Mouse (Mus musculus) thymus, postnatal 36 days (tissue): Measurements from ENCODE around the gene Kxd1.

ENCODE experiments used
- DNase-seq, 2 experiments: peaks; one replicate each; pipeline ENCODE4 v3.0.0; 2022; ENCODE audit warnings: mixed read lengths in 2 of 2

The Kxd1 gene

DNA sequence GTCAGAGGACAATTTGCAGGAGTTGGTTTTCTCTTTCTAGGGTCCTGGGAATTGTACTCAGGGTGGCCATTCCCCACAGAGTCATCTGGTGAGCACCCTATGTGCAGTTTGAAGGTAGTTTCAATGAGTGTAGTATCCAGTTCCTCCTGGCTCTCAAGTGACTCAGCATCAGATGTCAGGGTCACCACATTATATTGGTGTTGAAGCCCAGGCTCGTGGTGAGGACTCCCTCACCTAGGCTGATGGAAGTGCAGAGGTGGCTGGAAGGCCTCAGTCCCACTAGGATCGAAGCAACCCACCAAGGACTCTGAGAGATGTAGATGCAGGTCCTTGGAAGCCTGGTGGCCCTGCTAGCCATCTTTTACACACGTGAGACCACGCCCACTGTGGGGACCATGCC lies 18.7 kb upstream of the Kxd1 start:
- DNase-seq, result no peak

DNA sequence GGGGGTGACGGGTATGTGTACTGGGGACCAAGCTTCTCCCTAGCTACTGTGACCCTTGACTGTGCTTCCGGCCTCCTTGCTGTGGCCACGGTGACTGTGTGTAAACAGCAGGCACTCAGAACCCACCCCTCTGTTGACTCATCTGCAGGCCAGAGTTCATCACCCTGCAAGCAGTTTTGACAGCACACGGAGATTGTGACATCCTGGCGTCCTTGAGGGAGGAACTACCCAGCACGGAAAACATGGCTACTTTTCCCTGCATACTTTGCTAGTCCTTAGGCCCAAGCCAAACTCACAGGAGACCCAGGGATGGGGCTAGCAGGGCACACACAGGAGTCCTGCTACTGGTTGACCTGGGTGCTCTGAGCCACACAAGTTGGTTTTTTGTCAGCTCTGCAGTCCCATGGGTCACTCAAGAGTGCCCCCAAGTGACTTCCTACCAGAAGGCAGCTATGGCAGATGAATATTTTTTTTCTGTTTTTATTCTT lies 16.5 kb upstream of the Kxd1 start:
- DNase-seq, result peak in 1 of 2 experiments; percentile 26

DNA sequence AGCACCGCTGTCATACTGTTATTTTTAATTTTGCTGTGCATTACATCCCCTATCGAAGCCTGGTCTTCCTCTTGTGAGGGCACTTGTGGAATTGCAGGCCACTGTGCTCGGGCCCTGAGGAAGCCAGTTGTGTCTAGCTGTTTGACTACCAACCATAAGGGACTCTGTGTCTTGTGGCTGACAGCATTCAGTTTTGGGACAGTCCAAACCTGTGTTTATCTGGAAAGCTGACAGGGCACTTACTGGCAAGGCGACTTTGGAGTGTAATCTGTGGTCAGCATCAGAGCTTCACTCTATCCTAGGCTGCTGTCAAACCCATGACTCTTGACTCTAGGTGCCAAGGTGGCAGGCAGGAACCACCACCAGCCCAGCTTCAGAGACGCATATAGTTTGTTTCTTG lies 13.3 kb upstream of the Kxd1 start:
- DNase-seq, result no peak

DNA sequence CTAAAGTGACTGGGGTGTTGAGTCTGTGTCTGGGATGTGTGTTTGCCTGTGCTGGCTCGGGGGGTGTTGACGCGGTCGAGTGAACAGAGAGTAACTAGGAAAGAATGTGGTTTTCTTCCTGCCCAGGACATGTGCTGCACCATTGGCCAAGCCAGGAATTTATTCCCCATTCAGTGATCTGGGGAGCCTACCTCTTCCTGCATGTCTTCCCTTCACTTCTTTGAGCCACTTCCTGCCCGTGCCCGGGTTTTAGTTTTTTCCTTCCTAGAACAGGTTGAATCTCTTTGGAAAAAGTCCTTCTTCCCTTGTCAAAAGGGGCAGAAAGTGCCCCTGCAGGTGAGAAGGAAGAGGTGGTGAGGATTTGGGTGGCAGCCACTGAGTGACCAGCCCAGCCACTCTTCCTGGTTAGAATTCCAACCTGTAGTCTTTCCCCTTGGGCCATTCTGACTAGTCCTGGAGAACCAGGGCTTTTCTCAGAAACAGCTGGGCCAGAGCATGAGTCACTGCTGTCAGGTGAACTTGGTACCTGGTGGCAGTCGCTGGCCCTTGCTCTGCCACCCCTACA lies 12.8 kb upstream of the Kxd1 start:
- no peak for DNase-seq

DNA sequence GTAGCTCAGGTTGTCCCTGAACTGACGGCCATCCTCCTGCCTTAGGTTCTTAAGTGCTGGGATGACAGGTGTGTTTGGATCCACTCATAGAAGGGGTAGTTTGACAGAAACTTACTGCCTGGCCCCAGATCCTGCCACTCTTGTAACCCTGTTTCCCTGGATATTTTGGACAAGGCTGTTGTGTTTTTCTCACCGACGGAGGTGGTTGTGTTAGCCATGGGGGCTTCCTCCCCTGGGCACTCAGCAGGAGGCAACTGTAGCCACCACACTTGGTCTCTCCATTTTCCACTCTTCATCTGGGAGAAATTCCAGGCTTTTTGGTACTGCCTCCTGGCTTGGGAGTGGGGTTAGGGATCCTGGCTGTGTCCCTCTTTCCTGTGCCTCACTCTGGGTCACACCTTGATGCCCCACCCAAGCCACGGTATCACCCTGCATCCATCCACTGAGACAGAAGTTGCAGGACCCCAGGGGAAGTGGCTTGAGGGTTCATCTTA lies 12.3 kb upstream of the Kxd1 start:
- DNase-seq, result peak in 1 of 2 experiments; percentile 35

DNA sequence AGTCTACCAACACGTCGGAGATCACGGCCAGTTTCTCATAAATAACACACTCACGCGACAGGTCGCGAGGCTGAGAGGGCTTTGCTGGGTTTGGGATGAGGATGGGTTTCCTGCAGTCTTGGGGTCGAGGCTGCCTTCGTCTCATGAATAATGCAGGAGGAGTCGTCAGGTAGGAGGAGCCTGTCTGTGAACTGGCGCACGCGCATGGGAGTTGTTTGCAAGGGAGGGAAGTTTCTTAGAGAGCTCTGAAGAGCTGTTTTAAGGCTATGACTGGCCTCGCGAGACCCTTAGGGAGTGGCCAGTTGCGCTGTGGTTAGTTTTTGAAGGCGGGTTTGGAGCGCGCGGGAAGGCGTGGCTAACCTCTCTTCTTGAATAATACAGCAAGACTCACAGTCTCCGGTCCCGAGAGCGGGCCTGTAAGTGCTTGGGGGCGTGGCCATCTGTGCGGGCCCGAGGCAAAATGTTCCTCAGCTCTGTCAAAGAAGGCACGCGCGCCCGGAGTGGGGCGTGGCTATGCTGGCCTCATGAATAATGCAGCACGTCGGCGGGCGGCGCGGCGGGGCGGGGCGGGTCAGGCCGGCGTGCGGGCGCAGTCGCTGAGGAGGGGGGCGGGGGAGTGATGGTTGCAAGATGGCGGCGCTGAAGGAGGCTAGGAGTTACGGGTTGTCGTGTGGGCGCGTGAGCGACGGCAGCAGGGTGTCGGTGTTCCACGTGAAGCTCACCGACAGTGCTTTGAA lies 11.5 kb upstream of the Kxd1 start, which contains the start of gene Ell:
Gene Ell (plus strand): TSS at position 381 of the 737 bp plus-strand sequence.
- DNase-seq, result peak; percentile 100

DNA sequence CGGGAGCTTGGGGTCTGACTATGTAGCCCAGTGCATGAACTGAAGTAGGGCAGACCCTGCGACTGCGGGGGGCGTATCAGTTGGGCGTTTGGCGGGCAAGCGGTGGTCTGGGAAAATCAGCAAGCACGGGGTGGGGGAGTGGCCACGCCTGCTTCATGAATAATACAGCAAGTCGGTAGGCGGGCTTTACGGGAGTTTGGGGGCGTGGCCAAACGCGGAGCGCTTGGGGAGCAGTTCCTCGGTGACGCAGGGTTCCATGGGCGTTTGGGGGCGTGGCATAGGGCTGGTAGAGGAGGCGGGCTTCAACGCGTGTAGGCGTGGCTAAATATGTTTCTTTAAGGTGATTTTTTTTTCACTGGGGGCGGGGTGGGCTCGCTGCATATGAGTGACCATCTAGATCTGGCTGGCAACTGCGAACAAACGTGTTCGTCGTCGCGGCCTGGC lies 10.9 kb upstream of the Kxd1 start:
- DNase-seq, result peak; percentile 99 to 100

DNA sequence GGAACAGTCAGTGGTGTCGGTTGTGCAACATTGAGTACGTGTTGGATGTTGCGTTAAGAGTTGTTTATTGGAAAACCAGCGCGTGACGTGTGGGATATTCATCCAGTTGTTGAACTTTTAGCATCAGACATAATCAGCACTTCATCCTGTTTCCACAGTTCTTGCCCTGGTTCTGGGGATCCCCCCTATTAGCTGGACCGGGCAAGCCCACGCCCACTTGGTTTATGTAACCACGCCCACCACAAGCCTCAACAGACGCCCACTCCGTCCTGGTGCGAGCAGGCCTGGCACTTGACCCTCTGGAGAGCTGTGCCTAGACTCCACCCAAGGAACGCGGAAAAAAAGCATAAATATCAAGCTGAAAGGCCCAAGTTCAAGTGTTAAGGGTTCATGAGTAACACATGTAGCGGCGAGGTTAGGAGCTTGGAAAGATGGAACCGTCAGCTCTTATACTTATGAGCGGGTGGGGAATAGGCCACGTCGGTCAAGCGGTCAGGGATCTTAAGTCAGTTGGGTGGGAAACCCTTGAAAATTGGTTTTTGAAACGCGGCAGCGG lies 10.3 kb upstream of the Kxd1 start:
- peak in 1 of 2 experiments; percentile 58 for DNase-seq

DNA sequence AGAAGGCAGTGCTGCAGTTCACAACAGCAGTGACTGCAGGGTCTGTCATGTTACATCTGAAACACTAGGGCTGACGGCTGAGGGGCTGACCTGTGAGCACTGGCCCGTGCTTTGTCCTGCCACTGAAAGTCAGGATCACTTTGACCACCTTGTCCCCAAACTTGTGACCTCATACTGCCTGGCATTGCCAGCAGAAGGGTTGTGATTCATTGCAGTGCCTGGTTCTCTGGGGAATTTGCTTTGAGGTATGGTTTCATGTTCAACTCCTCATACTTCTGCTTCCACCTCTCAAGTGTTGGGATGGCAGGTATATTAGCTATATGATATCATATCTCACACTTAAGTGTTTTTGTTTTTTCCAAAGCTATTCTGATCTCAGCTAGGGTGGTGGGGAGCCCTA lies 7.9 kb upstream of the Kxd1 start:
- DNase-seq, result no peak

DNA sequence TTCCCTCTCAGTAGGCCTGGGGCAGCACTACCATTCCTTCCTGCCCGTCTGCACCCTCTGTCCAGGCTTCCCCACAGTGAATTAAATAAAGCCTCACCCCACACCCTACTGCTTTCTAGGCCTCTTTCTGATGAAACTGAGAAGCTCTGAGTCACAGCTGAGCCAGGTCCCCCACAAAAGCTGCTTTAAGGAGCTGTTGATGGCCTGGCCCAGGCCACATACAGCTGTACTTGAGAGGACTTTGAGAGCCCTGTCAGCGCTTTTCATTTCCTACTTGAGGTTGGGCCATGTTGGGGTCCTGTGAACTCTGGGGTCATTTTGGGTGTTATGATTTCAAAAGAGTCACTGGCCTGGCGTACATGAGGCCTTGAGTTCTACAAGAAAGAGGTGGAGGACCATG lies 7.5 kb upstream of the Kxd1 start:
- no peak for DNase-seq

DNA sequence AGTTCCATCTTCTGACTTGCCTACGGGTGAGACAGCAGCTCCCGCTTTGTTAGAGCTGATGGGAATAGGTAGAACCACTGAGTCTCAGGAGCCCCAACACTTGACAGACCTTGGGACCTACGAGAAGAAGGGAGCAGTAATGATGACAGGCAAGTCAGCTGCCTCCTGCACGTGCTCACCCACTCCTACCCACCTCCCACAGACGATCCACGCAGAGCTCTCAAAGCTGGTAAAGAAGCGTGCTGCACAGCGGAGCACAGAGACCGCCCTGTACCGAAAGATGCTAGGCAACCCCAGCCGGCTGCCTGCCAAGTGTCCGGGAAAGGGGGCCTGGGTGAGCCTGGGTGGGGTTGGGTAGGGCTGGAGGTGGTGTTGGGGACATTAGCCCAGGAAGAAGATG lies 6.5 kb upstream of the Kxd1 start:
- no peak for DNase-seq

DNA sequence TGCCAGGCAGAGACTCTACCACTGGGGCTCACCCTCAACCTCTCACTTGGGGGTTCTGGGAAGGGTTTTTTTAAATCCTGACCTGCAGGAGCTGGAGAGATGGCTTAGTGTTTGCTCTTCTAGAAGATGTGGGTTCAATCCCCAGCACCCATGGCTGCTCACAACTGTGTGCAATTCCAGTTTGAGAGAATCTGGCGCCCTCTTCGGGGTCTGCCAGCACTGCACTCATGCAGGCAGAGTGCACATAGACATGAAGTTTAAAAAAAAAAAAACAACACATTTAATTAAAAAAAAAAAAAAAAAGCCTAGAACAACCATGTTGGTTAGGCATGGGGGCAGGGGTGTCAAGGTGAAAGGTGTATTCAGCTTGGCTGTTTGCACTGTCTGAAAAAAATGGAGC lies 2.6 kb upstream of the Kxd1 start:
- DNase-seq, result no peak

DNA sequence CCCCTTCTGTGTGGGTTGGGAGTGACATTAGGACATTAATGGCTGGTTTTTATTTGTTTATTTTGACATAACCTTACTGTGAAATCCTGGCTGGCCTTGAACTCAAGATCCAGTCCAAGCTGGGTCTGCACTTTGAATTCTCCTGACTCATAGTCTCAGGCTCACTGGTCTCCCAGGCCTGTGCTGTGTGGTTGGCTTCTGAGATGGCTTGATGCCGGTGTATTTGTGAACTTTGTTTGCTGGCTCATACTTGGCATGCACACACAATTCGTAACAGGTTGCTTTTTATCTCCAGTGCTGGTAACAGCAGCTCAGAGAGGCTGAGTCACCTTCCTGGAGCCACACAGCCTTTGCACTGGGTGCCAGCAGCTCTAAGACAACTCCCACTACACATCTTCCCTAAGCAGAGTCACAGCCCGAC lies 2.0 kb upstream of the Kxd1 start:
- DNase-seq, result no peak

DNA sequence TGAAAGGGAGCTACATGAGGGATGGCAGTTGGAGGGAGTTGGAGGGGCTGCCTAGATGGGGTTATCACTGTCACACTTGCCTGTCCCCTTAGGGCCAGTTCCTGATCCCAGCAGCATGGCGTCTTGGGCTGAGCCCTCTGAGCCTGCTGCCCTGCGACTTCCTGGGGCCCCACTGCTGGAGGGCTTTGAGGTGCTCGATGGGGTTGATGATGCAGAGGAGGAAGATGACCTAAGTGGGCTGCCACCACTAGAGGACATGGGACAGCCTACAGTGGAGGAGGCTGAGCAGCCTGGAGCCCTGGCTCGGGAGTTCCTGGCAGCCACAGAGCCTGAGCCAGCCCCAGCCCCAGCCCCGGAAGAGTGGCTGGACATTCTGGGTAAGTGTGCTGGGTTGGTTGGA lies 1.5 kb upstream of the Kxd1 start:
- no peak for DNase-seq

DNA sequence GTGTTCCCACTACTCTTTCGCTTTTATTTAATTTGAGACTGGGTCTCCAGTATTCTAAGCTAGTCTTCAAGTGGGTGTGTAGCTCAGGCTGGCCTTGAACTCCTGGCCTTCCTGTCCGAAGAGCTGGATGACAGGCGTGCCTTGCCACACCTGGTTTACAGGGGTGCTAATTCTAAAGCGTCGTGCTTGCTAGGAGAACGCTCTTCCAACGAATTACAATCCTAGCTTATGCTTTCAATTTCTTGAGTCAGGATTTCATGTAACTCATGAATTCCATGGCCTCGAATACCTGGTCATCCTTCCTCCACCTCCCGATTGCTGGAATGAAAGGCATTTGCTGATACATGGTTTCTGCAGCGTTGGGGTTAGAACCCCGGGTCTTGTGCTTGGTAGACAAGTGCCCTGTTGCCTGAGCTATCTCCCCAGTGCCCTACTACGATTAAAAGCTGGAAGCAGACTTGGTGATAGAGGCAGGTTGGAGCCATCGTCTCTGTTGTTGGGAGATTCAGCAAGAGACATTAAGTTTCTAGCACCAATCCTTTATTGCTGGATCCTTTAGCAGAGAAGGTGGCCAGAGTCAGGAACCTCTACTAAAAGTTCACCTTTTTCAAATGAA lies 534 bp upstream of the Kxd1 start:
- no peak for DNase-seq

DNA sequence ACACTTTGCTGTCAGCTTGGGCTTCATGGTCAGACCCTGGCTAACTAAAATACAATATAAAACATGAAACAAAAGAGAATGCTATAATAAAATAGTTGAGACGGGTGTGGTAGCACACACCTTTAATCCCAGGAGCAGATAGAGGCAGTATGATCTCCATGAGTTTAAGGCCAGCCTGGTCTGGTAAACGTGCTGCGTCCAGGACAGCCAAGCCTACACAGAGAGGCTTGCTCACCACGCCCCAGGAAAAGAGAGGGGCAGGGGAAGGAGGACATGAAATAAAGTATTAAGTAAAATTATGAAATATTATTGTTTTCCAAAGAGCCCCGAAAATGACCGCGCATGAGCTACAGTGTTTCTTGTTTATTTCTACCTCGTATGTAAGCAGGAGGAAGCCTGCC lies 645 bp downstream of the Kxd1 start:
- DNase-seq, result no peak

DNA sequence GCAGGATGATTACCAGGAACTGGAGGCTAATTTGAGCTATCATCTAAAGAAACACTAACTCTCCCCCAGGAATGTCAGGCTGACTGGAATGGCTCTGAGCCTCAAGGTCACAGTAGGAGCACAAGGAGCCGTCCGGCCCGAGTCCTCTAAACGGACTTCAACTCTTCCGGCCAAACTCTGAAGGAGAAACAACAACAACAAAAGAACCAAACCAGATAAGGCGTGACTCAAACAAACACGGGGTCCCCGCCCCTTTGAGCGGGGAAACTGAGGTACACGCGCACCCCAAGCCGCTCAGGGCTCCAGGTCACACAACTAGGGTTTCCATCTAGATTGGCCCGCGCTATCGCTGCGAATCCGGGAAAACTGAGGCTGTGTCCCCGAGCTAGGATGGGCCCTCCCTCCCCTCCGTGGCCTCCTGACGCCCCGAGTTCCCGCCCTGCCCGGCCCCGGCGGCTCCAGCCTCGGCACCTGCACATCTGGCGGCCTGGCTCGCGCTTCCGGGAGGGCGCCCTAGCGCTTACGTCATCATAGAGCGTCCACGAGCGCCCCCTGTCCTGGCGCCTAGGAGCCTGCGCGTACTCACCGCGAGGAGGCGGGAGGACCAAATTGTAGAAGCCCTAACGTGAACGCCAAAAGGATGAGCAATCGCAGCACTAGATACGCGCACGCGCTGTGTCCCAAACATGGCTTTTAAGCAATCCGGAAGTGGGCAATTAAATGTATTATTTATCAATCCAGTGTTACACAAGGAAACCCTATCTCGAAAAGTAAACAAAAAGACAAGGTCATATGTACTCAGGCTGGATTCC lies 5.0 kb downstream of the Kxd1 start:
- peak; percentile 95 to 97 for DNase-seq

DNA sequence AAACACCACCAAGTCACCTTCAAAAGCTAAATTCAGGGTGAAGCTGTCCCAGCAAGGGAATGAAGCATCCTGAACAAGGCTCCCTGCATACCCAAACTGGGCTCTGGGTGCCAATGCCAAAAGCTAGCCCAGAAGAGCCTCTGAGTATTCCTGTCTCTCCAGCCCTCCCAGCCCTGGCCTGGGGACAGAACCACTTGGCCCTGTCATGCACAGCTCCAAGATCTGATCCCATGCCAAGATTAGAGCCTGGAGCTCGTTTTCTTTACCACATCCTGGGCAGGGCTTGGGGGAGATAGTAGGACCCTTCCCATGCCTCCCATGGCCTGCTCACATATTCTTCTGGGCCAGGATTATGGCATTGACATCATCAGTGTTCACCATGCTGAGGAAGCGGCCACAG lies 8.2 kb downstream of the Kxd1 start:
- DNase-seq, result no peak

DNA sequence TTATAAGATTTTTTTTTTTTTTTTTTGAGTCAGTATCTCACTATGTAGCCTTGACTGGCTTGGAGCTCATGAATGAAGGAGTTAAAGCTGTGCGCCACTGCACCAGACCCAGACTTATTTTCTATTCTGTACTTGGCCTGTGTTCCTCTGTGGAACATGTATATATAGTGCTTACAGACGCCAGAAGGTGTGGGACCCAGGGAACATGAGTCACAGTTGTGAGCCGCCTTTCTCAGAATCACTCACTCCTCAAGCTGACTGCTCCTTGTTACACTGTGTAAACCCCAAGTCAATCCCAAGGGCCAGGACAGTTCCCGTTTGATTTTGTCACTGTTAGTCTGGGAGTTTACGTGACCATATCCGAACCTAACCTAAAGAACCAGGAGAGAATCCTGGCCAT lies 8.7 kb downstream of the Kxd1 start:
- no peak for DNase-seq

DNA sequence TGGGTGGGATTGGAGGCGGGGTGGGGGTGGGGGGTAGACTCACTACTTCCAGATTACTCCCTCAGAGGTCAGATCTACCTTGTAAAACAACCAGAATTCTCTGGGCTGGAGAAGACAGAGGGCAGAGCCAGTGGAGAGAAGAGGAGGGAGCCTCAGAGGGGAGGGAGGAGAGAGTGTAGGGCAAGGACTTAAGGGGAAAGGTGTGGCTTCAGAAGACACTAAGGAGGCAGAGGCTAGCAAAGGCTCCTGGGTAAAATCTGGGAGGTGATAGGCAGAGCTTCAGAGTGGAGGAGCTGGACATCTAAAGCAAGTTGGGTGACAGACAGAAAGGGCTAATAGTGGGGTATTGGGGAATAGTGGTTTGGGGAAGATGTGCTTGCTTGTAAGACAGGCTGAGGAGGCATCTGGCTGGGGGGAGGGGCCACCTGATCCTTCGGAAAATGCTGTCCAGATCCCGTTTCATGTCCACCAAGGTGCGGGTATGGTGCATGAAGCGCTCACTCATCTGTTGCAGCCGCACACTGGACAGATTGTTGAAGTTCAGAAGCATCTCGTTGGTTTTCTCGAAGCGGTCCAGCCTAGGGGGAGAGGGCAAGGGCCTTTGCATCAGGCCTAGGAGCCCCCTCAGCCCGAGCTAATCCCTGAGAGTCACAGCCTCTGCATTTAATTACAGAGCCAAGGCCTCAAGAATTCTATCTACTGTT lies 9.7 kb downstream of the Kxd1 start:
- DNase-seq, result no peak

DNA sequence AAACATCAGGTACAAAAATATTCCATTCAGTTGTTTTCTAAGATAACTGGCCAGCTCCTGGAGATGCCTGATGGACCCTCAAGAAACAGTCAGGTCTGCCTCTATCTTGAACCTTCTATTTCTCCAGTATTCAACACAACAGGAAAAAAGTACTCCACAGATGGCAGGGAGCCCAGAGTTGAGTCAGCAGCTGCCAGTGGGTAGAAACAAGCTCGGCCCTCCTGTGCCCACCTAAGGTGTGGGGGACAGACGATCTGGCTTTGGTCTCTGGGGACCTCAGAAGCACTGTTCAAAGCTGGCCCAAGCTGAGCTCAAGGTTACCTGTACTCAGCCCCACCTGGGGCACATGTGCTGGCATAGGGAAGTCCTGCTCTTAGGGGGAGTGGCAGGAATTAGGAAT lies 14.3 kb downstream of the Kxd1 start:
- no peak for DNase-seq

DNA sequence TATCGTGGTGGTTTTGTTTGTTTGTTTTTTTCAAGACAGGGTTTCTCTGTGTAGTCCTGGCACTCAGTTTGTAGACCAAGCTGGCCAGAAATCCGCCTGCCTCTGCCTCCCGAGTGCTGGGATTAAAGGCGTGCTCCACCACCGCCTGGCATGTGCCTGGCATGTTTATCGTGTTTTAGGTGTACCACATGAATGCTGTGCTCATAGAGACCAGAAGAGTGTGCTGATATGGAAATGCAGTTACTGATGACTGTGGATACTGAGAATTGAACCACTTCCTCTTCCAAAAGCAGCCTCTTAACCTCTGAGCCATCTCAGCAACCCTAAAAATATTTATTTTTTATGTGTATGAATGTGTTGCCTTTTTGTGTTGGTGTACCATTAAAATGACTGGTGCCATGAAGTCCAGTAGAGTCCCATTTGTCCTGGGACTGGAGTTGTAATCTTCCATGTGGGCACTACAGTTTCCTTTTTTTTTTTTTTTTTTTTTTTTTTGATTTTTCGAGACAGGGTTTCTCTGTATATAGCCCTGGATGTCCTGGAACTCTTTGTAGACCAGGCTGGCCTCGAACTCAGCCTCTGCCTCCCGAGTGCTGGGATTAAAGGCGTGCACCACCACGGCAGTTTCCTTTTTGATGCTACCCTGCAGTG lies 15.4 kb downstream of the Kxd1 start:
- DNase-seq, result no peak
